Mouse (Mus musculus): ENCODE measurements at regions not wholly inside any gene's neighbourhood (a gene's known extent, or its start where the extent isn't known, plus 50 kb on each side); places are given as distances from the start of the nearest gene placed in this dataset.

DNA sequence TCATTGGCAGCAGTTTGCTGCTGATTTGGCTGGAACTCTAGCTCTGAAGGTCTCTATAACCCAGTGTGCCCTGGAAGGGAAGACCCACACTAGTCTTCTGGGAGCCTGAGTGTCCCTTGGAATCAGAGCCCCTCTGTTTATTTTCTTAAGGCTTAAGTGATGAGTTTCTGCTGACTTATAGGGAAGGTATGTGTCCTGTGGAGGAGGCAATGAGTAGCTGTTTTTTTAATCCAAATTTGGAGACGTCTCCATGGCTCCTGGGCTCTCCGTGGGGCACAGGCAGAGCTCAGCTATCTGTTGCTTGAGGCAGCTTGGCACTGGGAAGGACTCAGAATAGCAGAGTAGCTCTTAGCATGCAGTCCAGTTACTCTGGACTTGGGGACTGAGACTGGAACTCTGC is 146.4 kb downstream of the Ttc32 start:
- DNase-seq: no peak

DNA sequence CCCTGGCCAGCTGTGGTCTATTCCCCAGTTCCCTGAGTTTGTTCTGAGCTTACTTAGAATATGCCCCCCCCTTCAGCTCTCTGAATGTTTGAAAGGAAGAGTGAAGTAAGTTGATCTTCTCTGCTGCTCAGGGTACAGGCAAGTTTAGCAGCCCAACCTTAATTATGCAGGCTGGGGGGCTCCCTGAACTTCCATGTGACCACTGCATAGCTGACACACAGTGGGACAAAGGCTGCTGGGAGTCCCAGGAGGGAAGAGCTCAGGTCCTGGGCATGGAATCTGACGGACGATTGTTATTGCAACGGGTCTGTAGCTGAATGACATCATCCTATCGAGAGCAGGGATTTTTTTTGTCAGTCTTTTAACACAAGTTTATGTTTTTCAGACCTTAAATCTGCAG is 148.8 kb downstream of the Ttc32 start:
- no peak for DNase-seq

DNA sequence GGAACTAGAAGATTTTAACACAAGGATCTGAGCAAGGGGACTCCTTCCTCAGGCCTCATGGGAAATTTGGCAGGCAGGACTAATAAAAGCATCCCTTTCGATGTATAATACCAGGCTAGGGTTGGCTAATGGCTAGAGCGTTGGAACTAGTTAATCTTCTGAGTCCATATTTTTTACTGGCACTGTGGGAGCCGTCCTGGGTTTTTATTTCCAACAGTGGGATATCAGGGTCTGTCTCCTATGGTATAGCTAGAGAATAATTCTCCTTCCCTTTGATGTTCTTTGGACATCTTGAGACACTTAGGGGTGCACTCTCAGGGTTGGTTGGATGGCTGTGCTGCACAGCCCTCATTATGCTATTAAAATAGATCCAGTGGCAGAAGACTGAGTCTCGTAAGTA is 150.9 kb downstream of the Ttc32 start:
- no peak for DNase-seq

DNA sequence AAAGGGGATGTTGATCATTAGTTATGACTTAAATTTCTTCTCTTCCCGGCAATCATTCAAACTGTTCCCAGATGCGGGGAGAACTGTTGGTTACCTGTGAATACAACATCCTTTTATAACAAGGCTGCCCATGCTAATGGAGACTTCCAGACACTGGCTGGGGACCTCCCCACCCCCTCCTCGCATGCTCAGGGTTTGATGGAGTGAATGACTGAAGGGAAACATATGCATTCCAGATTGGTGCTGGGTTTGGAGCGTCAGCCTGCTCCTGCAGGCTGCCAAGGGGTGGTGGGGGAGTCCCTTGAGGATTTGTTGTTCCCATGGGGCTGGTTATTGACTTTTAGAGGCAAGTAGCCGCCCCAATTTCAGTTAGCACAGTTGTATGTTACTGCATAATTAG is 161.9 kb downstream of the Ttc32 start:
- DNase-seq: no peak

DNA sequence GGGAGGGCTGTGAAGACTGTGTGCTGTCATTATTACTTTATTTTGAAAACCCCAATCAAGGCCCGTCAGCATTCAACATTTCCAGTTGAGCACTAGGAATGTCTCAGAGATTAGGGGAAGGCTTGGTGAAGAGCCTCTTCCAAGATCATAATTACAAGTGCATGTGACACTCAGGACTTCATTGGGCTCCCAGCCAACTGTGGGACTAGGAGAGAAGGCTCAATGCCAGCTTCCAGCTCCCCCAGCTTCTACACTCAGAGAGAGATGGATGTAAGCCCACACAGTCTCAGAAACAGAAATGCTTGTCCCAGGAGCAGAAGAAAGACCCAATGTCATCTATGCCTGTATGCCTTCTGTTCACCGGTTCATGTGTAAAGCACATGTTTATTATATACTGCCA is 169.5 kb downstream of the Ttc32 start:
- DNase-seq: no peak

DNA sequence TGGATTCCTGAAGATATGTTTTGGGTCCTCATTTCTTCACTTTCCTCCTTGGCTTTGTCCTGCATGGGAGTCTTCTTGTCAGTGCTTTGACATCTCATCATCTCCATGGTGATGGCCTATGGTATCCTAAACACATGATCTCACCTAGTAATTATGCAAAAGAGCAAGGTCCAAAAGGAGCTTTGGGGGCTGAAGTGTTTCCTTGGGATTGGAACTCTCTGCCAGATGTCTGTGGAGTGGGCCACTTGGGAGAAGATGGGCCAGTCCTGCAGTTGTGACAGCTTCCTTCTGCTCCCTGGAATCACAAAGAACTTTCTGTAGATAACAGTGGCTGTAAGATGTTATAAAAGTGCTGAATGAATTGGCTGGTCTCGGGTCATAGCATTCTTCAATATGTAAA is 182.4 kb downstream of the Ttc32 start:
- DNase-seq: no peak

DNA sequence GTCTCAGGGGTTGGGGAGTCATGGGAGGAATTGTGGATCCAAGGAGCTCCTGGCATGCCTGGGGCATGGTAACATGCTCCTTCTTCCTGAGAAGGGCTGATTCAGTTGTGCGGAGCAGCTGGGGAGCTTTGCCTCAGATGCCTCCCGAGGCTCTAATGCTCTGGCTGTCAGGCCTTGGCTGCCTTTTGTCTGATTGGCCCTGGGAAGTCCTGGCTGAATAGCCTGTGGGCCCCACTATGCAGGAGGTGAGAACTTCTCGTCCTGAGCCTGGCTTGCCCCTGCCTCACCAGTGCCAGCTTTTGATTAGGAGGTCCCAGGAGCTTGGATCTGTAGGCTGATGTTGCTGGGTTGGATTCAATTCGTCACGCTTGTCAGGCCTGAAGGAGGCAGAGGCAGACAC is 195.2 kb downstream of the Ttc32 start:
- no peak for DNase-seq

DNA sequence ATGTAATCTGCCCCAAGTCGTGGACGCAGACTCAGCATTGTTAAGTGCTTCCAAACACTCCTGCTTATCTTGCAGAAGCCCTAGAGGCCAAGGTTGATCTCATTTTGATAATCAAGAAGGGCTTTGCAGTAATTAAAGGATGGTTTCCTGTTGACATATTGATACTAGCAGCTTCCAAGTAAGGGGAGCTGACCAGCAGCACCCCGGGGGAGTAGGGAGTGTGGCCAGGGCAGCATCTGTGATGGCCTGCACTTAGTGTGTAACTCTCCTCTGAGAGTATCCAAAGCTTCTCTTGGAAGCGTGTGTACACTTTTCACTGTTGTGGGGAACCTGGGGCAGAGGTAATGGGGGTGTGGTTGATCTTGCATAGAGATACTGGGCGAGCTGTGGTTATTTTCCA is 198.1 kb downstream of the Ttc32 start:
- DNase-seq: no peak

DNA sequence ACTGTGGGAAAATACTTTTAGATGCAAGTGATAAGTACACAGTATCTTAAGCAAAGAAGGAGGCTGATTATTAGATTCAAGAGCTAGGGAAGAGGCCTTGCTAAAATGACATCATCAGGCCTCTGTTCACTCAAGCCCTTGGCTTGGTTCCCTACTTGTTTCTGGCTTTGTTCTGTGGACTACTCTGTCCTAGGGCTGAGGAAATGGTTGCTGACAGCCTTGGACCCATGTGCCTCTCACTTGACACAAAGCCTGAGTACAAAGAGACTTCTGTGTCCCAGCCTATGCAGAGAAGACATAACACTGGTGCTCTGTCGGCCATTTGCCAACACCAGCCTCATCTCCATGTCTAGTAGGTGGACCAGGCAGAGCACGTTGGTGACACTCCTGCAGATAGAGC is 198.7 kb downstream of the Ttc32 start:
- DNase-seq: no peak

DNA sequence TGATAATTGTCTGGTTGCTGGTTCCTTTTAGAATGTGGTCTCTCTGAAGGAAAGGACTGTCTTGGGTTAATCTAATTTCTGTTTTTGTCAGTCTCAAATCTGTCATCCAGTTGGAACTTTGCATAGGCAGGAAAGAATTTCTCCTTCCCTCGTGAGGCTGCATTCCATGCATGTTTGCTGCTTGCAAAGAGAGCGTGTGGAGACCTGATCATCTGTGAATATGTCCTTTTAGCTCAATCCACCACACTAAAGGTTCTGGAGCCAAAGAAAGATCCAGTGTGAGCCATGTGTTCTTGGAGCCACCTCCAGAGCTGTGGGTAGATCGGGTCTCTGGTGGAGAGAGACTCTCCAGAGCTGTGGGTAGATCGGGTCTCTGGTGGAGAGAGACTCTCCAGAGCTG is 200.2 kb downstream of the Ttc32 start:
- DNase-seq: no peak

DNA sequence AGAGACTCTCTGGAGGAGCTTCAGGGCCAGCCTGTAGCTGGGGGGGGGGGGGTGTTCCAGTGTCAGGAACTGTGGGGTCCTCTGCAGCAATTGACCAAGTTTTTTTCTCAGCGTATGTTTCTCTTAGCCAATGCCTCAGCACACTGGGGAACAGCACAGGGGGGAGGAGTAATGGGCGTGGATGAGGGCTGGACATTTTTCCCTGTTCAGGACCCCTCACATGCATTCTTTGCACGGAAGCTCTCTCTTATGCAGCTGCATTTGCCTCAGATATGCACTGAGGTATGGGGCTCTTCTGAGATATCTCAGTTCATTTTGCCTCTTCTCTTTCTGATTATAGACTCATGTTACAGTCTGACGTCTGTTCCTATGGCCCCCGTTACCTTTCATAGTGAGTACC is 200.8 kb downstream of the Ttc32 start:
- no peak for DNase-seq

DNA sequence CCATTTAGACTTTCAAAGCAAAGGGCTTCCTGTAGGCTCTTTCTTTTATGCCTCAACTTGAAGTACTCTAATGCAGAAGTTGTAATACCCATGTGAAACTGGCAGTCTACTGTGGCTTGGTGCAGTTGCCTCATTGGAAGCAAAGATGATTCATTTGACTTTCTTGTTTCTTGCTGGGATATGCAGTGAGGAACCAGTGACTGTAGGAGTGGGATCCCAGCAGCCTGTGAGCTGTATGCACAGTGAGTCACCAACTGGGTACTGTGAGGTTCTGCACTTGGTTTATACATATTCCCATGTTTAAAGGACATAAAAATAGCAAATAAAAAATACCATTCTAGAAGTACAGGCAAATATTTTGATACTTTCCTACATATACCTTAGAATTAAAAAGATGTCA is 202.6 kb downstream of the Ttc32 start:
- no peak for DNase-seq

DNA sequence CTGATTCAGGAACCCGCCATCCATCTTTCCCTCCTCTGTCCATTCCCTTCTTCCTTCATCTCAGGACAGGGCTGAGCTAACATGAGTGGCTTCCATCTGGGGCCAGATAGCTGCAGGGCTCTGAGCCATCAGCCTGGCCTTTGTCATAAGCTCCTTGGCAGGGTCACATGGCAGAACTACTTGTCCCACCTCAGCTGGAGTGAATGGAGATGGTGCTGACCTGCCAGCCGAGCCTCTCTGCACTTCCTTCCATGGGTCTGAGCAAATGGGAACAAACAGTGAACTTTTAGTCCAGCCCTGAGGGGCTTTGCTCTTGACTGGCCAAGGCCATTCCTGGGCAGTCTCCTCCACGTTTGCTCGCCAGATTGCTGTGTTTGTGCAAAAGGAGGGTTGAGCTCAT is 206.1 kb downstream of the Ttc32 start:
- DNase-seq: no peak

DNA sequence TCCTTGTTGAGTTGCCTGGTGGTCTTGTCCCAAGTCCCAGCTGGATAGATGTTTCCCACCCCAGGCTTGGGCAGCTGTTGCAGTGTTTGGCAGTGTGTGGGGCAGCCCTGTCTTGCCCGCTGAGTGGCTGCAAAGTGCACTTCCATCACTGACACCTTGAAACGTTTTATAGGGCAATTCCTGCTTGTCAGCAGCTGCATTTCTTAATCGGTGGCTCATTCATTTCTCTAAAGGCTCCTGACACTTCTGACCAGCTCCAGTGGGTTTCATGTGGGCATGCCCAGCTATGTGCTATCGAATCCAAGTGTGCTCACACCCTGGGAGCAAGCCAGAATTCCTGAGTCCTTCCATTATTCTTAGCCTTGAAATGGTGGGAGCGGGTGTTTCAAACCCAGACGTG is 207.7 kb downstream of the Ttc32 start:
- no peak for DNase-seq

DNA sequence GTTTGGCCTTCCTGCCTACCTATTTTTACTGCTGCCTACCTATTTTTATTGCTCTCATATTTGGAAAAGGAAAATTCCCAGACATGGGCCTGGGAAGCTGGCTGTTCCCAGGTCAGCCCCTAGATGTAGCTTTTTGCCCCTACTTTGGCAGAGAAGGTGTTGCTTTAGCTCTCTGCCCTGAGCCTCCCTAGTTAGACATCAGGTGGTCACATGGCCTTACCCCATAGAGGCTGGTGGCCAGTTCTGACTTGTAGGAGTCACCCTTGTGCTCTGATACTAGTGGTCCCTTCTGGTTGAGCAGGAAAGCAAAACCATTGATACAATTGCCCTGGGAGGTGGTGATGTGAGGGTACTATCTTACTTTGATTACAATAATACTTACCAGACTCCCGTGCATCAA is 208.2 kb downstream of the Ttc32 start:
- no peak for DNase-seq

DNA sequence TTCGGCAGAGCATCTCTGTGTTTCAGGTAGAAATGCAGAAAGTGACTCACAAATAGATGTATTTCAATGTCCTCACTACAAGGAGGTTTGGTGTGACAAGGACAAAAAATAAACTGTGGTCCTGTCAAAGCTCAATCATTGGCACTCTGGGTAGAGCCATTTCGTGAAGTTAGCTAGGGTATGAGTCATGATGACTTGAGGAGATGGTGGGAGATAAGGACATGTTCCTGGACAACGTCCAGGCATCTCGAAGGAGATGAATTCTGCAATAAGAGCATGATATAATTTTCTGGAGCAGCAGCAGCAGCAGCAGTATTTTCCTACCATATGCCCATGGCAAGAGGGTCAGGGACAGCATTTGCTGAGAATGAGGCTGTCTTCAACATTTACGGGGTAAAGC is 217.7 kb downstream of the Ttc32 start:
- no peak for DNase-seq

DNA sequence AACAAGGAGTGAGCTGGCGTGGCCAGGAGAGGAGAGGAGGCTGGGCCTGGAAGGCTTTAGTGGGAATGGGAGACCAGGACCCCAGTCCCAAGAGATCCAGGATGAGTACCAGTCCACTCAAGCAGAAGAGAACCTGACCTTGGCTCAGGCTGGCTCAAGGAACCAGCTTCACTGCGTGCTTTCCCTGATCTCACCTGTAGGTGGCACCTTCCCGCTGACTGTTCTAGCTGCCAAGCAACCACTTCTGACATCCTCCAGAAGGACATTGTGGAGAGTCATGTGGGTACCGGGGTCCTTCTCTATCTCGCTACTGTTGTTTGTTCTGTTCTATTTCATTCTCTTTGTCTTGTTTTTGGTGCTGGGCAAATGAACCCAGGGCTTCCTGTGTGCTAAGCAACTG is 222.0 kb downstream of the Ttc32 start:
- peak; percentile 6 for DNase-seq

DNA sequence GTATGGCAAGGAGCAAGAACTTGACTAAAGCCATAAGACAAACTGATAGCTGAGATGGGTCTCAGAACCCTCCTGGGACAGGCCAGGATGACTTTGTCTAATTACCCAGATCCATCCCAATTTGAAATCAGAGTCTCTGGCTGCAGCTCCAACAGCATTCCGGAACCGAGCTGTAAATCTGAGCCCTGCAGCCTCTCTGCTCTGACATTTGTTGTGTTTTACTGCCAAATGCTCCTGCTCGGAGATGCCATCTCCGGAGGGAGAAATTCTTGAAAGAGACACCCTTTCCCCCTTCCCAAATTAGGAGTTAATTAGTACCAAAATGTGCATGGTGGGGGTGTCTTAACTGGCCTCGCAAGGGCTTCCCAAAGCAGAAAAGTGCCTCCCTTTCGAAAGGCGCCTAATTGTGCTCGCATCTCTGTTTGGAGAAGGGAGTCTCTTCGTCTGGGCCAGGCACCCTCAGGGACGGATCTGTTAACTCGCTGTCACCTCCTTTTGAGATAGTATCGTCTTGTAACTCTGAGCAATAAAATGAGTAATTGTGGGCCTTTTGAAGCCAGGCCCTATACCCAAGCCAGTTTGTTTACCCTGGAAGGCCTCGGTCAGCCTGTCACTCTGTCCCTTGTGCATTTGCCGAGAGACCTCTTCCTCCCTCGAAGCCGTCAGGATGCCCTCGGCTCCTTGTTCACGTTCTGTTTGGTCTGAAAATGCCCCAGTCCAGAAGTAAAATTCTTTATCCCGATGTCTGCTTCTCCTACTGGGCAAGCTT is 223.7 kb downstream of the Ttc32 start:
- no peak for DNase-seq

DNA sequence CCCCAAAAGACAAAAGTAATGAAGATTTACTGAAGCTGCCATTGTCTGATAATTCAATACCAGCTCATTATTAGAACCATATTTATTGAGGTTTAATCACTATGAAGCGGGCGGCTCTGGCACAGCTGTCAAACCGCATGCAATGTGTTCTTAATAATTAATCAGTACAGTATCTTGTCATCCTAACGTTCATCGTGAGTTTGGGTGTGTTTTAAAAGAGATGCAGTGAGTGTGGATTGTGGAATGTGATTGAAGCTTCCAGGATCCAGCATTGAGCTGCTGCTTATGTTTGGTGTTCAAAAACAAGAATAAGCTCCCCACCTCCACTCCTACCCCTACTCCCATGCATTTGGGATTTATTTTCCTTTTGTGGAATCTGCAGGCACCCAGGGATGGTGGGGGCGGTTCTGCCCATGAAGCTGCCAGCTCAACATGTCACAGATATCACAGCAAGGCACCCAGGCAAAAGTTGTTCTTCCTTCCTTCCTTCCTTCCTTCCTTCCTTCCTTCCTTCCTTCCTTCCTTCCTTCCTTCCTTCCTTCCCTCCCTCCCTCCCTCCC is 224.6 kb downstream of the Ttc32 start:
- DNase-seq: no peak

DNA sequence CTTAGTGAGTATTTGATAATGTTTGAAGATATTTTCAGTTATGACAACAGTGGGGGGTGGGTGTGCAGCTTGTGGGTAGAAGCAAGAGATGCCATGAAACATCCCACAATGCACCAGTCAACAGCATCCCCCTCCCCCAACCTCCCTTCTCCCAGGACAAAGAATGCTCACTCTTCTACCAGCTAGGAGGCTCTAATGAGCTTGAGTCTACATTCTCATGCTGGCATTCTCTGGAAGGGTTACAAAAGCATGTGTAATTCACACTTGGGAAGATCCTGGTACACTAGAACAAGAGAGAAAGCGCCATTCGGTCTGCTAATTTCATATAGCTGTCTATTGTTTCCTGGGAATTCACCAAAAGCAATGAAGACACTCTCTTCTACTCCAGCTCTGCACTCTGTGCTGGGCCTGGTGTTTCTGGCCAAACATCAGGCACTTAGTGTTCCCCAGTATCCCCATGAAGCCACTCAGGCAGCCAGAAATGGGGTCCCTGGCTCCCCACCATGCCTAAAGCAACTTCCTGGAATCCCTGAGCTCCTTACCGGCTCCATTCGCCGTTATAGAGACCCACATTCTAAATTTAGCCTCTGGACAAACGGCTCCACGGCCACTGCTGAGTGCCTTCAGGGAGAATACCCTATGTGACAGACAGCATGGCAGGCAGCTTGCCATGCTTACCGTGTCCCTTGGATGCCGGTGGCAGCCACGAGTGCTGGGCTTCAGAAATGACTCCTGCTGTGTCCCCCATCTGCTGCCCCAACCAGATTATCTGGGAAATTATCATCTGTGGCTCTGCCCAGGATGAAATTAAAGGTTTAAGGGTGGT is 226.1 kb downstream of the Ttc32 start:
- DNase-seq: no peak

DNA sequence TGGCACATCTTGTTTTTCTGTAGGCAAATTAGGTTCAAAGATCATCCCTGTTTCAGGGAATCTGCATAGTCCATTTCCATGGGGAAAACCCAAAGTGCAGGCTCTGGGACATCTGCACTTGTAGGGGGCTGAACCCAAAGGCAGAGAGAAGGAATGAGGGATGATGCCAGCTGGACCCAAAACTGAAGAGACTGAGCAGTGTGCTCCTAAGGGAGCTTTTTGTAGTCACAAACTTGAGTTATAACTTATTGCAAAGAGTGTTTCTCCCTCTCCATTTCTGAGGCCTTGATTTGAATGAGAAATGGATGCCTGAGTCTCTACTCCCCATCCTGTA is 226.7 kb downstream of the Ttc32 start:
- no peak for DNase-seq

DNA sequence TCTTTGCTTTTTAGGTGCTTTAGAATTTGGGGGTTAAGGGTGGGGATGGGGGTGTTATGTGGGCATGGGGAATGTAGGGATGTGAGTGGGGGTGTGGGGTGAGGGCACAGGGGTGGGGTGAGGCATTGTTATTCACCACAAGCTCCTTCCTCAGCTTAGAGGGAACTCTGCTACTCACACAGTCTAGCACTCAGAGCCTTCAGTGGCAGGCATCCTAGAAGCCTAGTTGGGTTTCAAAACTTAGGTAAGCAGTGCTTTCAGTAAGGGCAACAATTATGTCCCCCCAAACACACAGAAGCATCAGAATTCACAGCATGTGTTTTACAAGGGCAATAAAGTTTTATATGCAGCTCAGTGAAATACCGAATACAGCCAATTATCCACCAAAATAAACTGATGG is 228.4 kb downstream of the Ttc32 start:
- no peak for DNase-seq

DNA sequence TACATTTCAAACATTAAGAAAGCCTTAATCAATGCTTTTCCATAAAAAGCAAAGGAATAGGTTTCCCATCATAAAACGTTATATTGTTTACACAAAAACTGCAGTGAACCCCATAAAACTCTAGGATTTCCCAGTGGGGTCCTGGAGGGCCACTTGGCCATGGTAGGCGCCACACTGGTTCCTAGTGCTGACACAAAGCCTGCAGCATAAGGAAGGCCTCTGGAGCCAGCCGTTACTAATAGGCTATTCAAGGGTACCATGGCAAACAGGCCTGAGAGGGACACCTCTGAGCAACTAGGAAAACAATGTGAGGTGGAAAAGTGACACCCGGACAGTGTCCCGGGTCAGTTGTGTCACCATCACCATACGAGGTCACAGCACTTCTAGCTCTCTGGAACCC is 231.9 kb downstream of the Ttc32 start:
- no peak for DNase-seq

DNA sequence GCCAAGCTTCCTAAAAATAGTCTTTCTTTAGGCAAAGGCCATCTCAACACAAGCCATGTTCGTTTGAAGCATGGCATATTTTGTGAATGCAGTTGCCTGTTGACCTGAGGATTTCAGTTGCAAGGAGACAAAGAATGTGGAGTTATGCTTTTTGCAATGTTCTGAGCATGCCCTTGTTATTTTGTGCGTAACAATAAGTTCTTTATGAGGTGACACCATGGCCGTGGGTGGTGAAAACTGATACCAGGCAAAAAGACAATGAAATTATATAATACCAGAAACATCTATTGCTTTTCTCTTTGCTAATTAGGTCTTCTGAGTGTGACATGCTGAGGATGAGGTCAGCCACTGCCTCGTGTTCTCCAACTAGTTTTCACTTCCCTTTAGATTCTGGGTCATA is 236.4 kb downstream of the Ttc32 start:
- DNase-seq: no peak

DNA sequence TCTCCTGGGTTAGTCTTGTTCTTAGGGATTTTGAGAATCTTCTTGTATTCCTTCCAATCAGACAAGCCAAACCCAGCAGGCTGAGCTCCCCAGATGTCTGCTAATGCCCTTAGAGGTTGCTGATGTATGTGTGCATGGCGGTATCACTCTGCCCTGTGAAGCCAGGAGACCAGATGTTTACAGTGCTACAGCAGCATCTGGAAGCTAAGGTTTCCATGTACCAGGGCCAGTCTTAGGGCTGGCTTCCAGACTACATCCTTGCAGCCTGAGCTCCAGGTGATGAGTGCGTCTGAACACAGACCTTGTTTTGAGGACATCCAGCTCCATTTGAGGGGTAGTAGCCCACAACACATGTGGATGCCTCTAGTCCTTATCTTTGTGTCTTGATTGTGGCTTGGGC is 241.7 kb downstream of the Ttc32 start:
- no peak for DNase-seq

Data from thymus, postnatal 14 days (tissue).